Mouse (Mus musculus): Measurements from ENCODE around the gene Sept5.

DNA sequence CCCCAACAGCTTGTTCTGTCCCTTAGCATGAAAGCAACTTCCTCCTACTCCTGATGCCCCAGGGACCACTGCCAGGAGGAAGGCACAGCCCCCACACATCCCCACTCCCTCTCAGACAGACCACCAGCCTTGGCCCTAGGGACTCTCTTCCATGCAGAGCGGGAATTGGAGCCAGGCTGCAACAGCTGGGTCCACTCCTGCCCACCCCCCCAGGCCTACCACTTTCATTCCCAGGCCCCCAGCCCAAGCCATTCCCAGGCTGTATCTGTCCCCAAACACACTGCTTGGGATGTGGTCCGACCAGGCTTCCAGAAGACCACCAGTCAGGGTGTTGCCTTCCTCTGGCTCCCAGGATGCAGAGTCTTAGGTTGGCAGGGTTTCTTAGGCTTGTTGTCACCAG is 20.7 kb downstream of the Sept5 start:
- TF ChIP-seq CTCF (IDR thresholded peaks at IDR 0.05; ENCODE audit: control insufficient read depth, insufficient read depth, insufficient replicate concordance, low read depth, low read length) (no peak), POLR2A (IDR thresholded peaks at IDR 0.05; ENCODE audit: control insufficient read depth, low read depth, low read length) (no peak)
